Mouse (Mus musculus) thymus, postnatal 36 days (tissue): ENCODE data around the gene Inka1.

Source experiments
- DNase-seq, 2 experiments: peaks; one replicate each; pipeline ENCODE4 v3.0.0; 2022; ENCODE audit warnings: mixed read lengths in 2 of 2

The Inka1 gene

DNA sequence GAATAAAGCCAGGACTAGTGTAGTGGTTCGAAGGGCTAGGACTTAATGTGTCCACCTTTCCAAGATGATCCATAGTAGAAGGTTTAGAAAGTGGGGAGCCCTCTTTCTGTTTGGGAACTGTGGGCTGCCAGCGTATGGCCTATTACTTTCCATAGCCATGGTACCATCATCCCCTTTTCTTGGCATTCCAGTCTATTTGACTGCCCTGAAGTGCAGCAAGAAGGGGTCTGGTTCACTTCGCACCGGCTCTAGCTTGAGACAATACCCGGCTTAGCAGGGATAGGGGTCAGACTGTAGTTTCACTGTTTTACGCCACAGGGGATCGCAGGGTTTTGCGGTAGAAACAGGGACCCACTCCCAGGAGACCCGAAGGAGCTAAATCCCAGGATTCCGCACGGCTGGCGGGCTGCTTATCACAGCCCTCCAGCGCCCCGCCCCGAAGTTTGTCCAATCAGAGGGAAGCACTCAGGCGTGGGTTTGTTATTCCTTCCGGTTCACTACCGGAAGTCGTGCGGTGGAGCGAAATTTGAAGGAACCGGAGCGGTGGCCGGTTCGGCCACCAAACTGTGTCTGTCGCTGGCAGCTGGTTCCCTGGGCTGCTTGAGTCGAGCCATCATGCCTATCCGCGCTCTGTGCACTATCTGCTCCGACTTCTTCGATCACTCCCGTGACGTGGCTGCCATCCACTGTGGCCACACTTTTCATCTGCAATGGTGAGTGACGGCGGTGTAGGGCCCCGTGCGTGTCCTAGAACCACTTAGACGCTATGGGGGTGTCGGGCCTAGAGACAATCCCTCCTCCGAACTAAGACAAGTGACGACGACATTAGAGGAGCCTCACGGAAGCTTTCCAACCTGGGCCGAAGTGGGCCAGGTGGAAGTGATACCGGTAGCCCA lies 35.0 kb downstream of the Inka1 start:
- peak; percentile 85 to 86 for DNase-seq

DNA sequence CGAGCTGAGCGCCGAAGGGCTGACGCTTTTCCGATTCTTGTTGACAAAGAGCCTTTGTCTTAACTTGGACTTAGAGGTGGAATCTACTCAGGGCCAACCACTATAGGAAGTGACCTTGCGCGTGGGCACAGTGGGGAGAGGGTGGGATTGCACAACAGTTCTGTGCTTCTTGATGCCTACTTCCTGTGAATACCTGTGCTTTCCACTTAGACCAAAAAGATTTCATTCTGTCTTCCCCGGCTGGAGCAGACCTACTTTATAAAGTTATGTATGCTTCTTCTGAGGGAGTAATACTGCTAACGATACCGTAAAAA lies 35.8 kb downstream of the Inka1 start, which contains the start of gene Traip:
Gene Traip, plus strand, starts transcription at position 215 of the 314 bp plus-strand sequence.
- DNase-seq: no peak

DNA sequence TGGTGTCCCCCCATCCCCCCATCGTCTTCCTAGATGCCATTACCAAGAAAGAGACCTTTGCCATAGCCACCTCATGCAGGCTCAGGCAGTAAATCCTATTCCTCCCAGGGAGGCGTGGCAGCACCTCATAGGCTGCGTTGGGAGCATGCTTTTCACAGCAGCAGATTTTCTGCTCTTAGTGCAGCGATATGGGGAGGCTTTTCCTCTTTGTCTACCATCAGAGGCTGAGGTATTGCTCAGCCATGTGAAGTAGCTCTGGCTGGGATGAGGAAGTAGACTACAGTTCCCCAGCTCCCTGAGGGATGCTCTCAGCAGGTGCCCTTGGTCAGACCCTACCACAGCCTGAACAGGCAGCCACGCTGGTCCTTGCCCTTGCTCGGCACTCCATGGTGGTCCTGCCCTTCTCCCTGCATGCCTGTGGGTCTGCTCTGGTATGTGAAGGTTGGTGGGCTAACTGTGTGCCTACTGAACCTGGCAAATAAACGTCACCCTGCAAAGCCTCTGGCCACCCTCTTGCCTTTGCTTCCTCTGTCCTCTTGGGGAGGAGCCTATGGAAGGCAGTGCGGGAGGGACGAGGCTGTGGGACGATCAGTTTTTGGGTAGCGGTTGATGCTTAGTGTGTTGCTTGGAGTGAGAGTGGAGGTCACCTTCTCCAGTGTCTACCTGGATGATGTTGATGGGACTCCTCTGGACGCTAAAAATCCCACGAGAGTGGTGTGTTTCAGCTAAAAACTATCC lies 36.3 kb downstream of the Inka1 start:
- no peak for DNase-seq

DNA sequence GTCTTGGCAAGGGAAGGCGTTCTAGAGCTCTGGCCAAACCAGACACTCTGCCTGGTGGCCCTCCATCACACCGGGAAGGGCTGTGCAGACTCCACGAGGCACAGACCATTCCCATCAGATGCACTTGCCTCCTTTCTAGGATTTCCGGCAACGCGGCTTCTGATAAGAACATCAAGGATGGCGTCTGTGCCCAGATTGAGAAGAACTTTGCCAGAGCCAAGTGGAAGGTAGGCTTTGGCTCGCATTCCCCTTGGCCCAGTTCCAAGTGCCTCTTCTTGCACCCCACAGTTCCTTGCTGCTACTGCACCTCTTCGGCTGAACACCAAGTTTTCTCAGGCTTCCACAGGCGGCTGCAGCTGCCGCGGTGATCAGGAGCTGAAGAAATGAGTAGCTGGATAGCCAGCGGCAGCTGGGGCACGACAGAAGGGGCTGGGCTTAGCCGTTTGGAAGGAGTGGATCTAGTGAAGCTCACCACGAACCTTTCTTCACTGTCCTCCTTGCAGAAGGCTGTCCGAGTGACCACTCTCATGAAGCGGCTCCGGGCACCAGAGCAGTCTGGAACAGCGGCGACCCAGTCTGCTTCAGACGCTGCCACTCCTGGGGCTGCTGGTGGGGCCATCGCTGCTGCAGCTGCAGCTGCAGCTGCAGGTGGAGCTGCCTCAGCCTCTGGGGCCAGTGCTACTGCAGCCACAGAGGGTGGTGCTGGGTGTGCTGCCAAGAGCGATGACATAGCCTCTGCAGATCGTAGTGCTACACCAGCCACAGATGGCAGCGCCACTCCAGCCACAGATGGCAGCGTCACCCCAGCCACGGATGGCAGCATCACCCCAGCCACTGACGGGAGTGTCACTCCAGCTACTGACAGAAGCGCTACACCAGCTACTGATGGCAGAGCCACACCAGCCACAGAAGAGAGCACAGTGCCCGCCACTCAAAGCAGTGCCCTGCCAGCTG lies 38.2 kb downstream of the Inka1 start:
- DNase-seq: no peak

DNA sequence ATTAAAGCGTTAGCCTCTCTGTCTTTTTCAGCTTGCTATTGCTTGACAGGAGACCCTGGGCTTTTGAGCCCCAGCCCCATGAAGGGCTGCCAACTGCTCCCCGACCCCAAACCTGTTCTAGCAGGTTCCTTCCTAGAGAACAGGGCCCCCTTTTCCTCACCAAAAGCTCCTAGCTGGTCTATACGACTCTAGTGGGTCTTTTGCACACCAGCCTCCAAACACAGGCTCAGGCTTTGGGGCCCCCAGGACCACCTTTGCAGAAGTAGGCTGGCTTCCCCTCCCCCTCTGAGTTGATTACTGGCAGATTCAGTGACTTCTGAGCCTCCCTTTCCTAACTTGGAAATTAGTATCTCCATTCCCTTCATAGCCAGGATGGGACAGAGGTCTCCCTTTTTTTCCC lies 48.8 kb downstream of the Inka1 start:
- DNase-seq: peak in 1 of 2 experiments; percentile 9

DNA sequence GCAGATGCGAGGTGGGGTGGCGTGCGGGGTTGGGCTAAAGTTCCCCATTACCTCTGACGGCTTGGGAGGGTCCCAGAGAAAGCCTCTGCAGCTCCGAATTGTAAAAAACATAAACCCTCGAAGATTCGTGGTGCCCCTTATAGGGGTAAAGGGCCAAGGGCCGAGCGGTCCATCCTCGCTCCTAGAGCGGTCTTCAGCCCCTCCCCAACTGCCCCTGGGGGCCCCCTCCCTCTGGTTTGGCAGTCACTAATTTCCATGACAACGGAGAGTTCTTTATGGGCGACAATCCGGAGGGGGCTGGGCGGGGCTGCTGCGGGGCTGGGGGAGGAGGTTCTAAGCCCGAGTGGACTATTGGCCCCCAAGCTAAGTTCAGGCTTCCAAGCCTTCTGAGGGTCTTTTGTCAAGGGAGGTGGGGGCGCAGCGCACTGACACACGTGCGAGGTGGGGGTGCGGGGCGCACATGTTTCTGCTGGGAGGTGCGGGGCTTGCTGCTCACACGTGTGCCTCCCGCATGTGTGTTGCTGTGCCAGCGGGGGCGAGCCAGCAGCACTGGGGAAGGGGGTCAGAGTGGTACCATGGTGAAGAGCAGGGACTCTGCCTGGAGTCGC lies 49.4 kb downstream of the Inka1 start:
- peak in 1 of 2 experiments; percentile 52 for DNase-seq

DNA sequence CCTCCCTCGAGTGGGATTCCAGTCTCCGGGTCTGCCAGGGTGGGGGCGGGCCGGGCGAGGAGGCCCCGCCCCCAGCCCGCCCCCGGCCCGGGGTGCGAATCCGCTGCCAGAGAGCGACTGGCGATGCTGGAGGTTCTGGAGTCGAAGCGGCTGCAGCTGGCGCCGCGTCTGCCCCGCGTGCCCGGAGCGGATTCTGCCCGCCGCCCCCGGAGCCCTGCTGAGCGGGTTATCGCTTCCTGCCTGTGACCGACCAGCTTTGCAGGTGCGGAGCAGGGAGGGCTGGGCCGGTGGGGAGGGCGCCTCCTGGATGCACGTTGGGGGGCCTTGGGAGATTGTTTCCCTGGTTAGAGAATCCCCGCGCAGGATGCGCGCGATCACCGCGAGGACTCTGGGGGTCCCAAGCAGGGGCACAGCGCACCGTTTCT lies 49.9 kb downstream of the Inka1 start:
- peak; percentile 82 to 90 for DNase-seq

DNA sequence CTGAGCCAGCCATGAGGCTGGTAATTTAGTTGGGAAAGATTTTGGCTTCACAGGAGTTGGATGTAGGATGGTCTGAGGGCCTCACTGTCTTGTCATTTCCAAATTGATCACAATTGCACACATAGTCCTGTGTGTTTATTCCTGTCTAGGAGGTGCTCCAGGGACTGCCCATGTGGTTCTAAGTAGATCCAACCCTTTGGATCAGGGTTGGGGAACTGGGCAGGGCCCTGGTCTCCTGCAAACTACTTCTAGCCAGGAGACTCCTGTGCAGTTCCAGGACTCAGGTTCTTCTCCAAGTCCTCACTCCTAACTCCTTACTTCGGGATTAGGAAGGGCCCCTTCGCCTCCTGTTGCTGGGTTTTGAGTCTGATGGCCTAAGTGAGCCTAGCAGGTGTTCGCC lies 50.3 kb downstream of the Inka1 start, which contains the start of gene Camkv:
Gene Camkv, plus strand, starts transcription at position 301 of the 400 bp plus-strand sequence.
- no peak for DNase-seq
